8 mouse cellular contexts compared by ENCODE assay signal in the genomic region with DNA sequence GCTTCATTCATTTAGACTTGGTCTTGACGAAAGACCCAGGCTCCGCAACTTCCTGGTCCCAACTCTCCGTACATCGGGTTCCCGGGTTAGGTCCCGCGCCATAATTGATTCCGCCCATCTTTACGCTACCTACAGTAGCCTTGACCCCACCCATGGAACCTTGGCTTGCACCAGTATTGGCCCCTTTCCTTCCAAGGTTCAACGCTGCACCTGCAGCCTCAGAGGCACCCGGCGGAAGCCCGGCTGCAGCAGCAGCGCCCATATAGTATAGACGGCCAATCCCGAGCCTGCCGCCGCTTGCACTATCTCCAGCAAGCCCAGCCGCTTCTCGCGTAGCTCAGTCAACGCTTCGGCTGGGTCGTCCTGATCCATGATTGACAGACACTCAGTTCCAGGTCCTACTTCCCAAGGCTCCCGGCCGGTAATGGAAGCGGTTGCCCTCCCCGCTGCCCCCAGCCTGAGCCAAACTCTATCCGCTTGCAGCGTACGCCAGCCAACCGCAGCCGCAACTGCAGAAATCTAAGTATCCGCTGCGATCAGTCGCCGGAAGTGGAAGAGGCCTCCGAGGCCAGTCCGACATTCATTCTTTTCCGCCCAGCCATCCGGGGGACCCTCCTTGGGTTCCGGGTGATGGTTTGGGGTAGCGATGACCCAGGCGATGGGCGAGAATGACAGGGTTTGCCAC. TPM values are rescaled to one million over a fixed set of nuclear protein-coding genes. Genes with fewer than 3 reads are reported as not detected.
DNase-seq lines count a peak whose midpoint lies in the region; ATAC-seq and TF ChIP-seq lines count a peak whose summit lies in the region.

No protein-coding gene starts in this region.

- peak overlapping the region; percentile 73 for H3K4me2 ChIP-seq in forebrain, embryonic 16.5 days (ENCODE audit: low read length)
- H3K4me2 ChIP-seq in lung, embryonic 16.5 days (ENCODE audit: low read depth, low read length) = peak overlapping the region; percentile 94

- peak overlapping the region; percentile 95 for H3K27ac ChIP-seq in cerebellum, adult 2 months (ENCODE audit: insufficient read depth, low read length)
- peak overlapping the region; percentile 95 for H3K27ac ChIP-seq in forebrain, embryonic 16.5 days (ENCODE audit: low read length)
- peak overlapping the region; percentile 95 for H3K27ac ChIP-seq in layer of hippocampus, adult 2 months
- H3K27ac ChIP-seq in lung, embryonic 16.5 days (ENCODE audit: low read length) = peak overlapping the region; percentile 99
- peak overlapping the region; percentile 81 for H3K27ac ChIP-seq in thymus, adult 2 months (ENCODE audit: control insufficient read depth, insufficient read depth, low read length)

- H3K9me3 ChIP-seq in G1E (replicated peaks) = no peaks in the 10 kb centered on the region
- H3K9me3 ChIP-seq in forebrain, embryonic 16.5 days (ENCODE audit: control insufficient read depth, low read length) = no peaks in the 10 kb centered on the region
- no peaks in the 10 kb centered on the region for H3K9me3 ChIP-seq in lung, embryonic 16.5 days (ENCODE audit: control insufficient read depth, low read length)

- TF ChIP-seq CTCF in G1E (IDR thresholded peaks at IDR 0.05; ENCODE audit: low read depth, low read length) = no peak
- TF ChIP-seq CTCF in cerebellum, adult 2 months (IDR thresholded peaks at IDR 0.05; ENCODE audit: borderline replicate concordance, insufficient read depth, low read depth, low read length) = no peak
- no peak for TF ChIP-seq CTCF in layer of hippocampus, adult 2 months (conservative IDR thresholded peaks at IDR 0.05)
- no peak for TF ChIP-seq CTCF in thymus, adult 2 months (IDR thresholded peaks at IDR 0.05; ENCODE audit: borderline replicate concordance, control insufficient read depth, extremely low read depth, insufficient read depth, low read length, poor library complexity)

- DNase-seq in G1E (ENCODE audit: low spot score) = peak; percentile 71
- peak; percentile 86 to 92 for DNase-seq in cerebellum, adult 2 months
- DNase-seq in heart, postnatal 36 days = peak; percentile 86 to 90
- DNase-seq in layer of hippocampus, adult 2 months (ENCODE audit: low spot score in 2 of 2) = peak; percentile 87 to 89
- DNase-seq in ovary, adult 18-20 months (ENCODE audit: low spot score) = peak; percentile 66
- peak; percentile 82 for DNase-seq in thymus, adult 2 months

- no peaks in the 10 kb centered on the region for H3K27me3 ChIP-seq in G1E (ENCODE audit: insufficient read depth, low read length)
- no peaks in the 10 kb centered on the region for H3K27me3 ChIP-seq in cerebellum, adult 2 months (ENCODE audit: control insufficient read depth, insufficient read depth, low read length)
- no peaks in the 10 kb centered on the region; the same call in 1 of the 2 replicates for H3K27me3 ChIP-seq in forebrain, embryonic 16.5 days (replicated peaks; ENCODE audit: control insufficient read depth, insufficient read depth, low read length)
- no peaks in the 10 kb centered on the region for H3K27me3 ChIP-seq in lung, embryonic 16.5 days (ENCODE audit: control insufficient read depth, insufficient read depth, low read depth, low read length)
- no peaks in the 10 kb centered on the region for H3K27me3 ChIP-seq in thymus, adult 2 months (ENCODE audit: control insufficient read depth, insufficient read depth, low read length)

- WGBS in cerebellum, adult 2 months = under 1% methylated on average over 45 of the region's 45 CpGs
- WGBS in forebrain, embryonic 16.5 days = under 1% methylated on average over 45 of the region's 45 CpGs
- WGBS in lung, embryonic 16.5 days = under 1% methylated on average over 45 of the region's 45 CpGs
- under 1% methylated on average over 45 of the region's 45 CpGs for WGBS in thymus, adult 2 months

- peak overlapping the region; percentile 80 for H3K4me3 ChIP-seq in G1E (ENCODE audit: low read depth, low read length)
- peak overlapping the region; percentile 91 for H3K4me3 ChIP-seq in cerebellum, adult 2 months (replicated peaks; ENCODE audit: insufficient read depth, low read depth, low read length)
- H3K4me3 ChIP-seq in forebrain, embryonic 16.5 days (replicated peaks; ENCODE audit: low read length) = peak overlapping the region; percentile 80
- peak overlapping the region; percentile 88 for H3K4me3 ChIP-seq in layer of hippocampus, adult 2 months
- peak overlapping the region; percentile 96 for H3K4me3 ChIP-seq in lung, embryonic 16.5 days (ENCODE audit: low read length)
- H3K4me3 ChIP-seq in thymus, adult 2 months (ENCODE audit: control insufficient read depth, insufficient read depth, low read length) = peak overlapping the region; percentile 57

- H3K36me3 ChIP-seq in G1E (replicated peaks) = peaks cover 75% of the 10 kb centered on the region
- no peaks in the 10 kb centered on the region for H3K36me3 ChIP-seq in forebrain, embryonic 16.5 days (ENCODE audit: control insufficient read depth, insufficient read depth)
- peaks cover 19% of the 10 kb centered on the region; the same call in 1 of the 2 replicates for H3K36me3 ChIP-seq in lung, embryonic 16.5 days (ENCODE audit: control insufficient read depth, insufficient read depth, low read length)
- no peaks in the 10 kb centered on the region for H3K36me3 ChIP-seq in thymus, adult 2 months (ENCODE audit: control insufficient read depth, insufficient read depth, low read length)

- H3K4me1 ChIP-seq in G1E (ENCODE audit: insufficient read depth, low read depth, low read length) = peaks cover 59% of the 10 kb centered on the region
- peaks cover 8% of the 10 kb centered on the region for H3K4me1 ChIP-seq in cerebellum, adult 2 months (ENCODE audit: control insufficient read depth, insufficient read depth, low read length)
- peaks cover 46% of the 10 kb centered on the region for H3K4me1 ChIP-seq in forebrain, embryonic 16.5 days (replicated peaks; ENCODE audit: control insufficient read depth, insufficient read depth, low read length)
- peaks cover 35% of the 10 kb centered on the region for H3K4me1 ChIP-seq in lung, embryonic 16.5 days (replicated peaks; ENCODE audit: control insufficient read depth, insufficient read depth, low read length)
- peaks cover 35% of the 10 kb centered on the region for H3K4me1 ChIP-seq in thymus, adult 2 months (replicated peaks; ENCODE audit: control insufficient read depth, insufficient read depth, low read length)

- intact Hi-C loops in heart, postnatal 36 days (cut with DNase I) = loop anchor here (2.0 kb wide), 1 partner anchor 17 kb away; no protein-coding TSS in a partner anchor

- peak; percentile 93 for TF ChIP-seq POLR2A in cerebellum, adult 2 months (IDR thresholded peaks at IDR 0.05; ENCODE audit: borderline replicate concordance, insufficient read depth, low read length)
- peak; percentile 26; the same call in 1 of the 2 replicates for TF ChIP-seq POLR2A in thymus, adult 2 months (IDR thresholded peaks at IDR 0.05; ENCODE audit: control insufficient read depth, extremely low read depth, insufficient read depth, low read length, poor library complexity)

- ATAC-seq in G1E (ENCODE audit: extremely low read depth, insufficient number of reproducible peaks, low FRiP score, poor library complexity, severe bottlenecking) = peak; percentile 30
- peak; percentile 67 for ATAC-seq in forebrain, embryonic 16.5 days
- peak; percentile 71 for ATAC-seq in lung, embryonic 16.5 days (ENCODE audit: low read depth)

- H3K9ac ChIP-seq in forebrain, embryonic 16.5 days (replicated peaks; ENCODE audit: low read depth, low read length) = peak overlapping the region; percentile 87
- peak overlapping the region; percentile 89 for H3K9ac ChIP-seq in lung, embryonic 16.5 days (ENCODE audit: low read length)

RNA-seq across cellular contexts. Expression of a gene that starts 0.7 kb away (rescaled TPM):
- total RNA-seq in G1E (2014; fragmentation: Nextera tagmentation) = 24.1 and 24.8 TPM in 2 replicates
- total RNA-seq in G1E (2017) = 45.1 and 50.5 TPM in 2 replicates
- polyA plus RNA-seq in G1E (2012) = 16.1 and 20.5 TPM in 2 replicates
- 167 and 178 TPM in 2 replicates for polyA plus RNA-seq in cerebellum, adult 2 months (2012; rRNA removed)
- polyA plus RNA-seq in forebrain, embryonic 16.5 days (2015; fragmentation: Nextera tagmentation; extraction: Ambion mirVana) = 70.7 and 76.5 TPM in 2 replicates
- total RNA-seq in heart, postnatal 36 days (2021) = 10 to 100 TPM; 39.2 to 39.7 TPM
- 10 to 100 TPM; 83.0 to 89.3 TPM for total RNA-seq in layer of hippocampus, adult 2 months (2021)
- 115 and 125 TPM in 2 replicates for polyA plus RNA-seq in lung, embryonic 16.5 days (2015; fragmentation: Nextera tagmentation; extraction: Ambion mirVana)
- polyA plus RNA-seq in thymus, adult 2 months (2012; rRNA removed) = 141 and 162 TPM in 2 replicates

RNA-seq across cellular contexts. Expression of a gene that starts 3.5 kb away (rescaled TPM):
- not detected in 2 replicates for total RNA-seq in G1E (2014; fragmentation: Nextera tagmentation)
- not detected in 2 replicates for total RNA-seq in G1E (2017)
- polyA plus RNA-seq in G1E (2012) = not detected in 2 replicates
- polyA plus RNA-seq in cerebellum, adult 2 months (2012; rRNA removed) = 3.3 and 5.0 TPM in 2 replicates
- polyA plus RNA-seq in forebrain, embryonic 16.5 days (2015; fragmentation: Nextera tagmentation; extraction: Ambion mirVana) = 0.60 and 0.71 TPM in 2 replicates
- total RNA-seq in heart, postnatal 36 days (2021) = under 1 TPM in 1 of 2 experiments, not detected in 1; 0.46 TPM
- total RNA-seq in layer of hippocampus, adult 2 months (2021) = 1 to 10 TPM; 1.4 to 1.9 TPM
- not detected in 2 replicates for polyA plus RNA-seq in lung, embryonic 16.5 days (2015; fragmentation: Nextera tagmentation; extraction: Ambion mirVana)
- polyA plus RNA-seq in thymus, adult 2 months (2012; rRNA removed) = 1.1 TPM in 1 of 2 replicates, not detected in the other

RNA-seq across cellular contexts. Expression of a gene that starts 5.0 kb away (rescaled TPM):
- total RNA-seq in G1E (2014; fragmentation: Nextera tagmentation) = 15.3 and 19.7 TPM in 2 replicates
- total RNA-seq in G1E (2017) = 22.3 and 36.9 TPM in 2 replicates
- 129 and 172 TPM in 2 replicates for polyA plus RNA-seq in G1E (2012)
- 534 and 542 TPM in 2 replicates for polyA plus RNA-seq in cerebellum, adult 2 months (2012; rRNA removed)
- polyA plus RNA-seq in forebrain, embryonic 16.5 days (2015; fragmentation: Nextera tagmentation; extraction: Ambion mirVana) = 26.8 and 34.0 TPM in 2 replicates
- 10 to 100 TPM; 64.3 to 72.0 TPM for total RNA-seq in heart, postnatal 36 days (2021)
- 10 to 100 TPM; 76.9 to 80.3 TPM for total RNA-seq in layer of hippocampus, adult 2 months (2021)
- polyA plus RNA-seq in lung, embryonic 16.5 days (2015; fragmentation: Nextera tagmentation; extraction: Ambion mirVana) = 43.3 and 44.2 TPM in 2 replicates
- polyA plus RNA-seq in thymus, adult 2 months (2012; rRNA removed) = 171 and 243 TPM in 2 replicates

RNA-seq across cellular contexts. Expression of a gene that starts 5.6 kb away (rescaled TPM):
- total RNA-seq in G1E (2014; fragmentation: Nextera tagmentation) = not detected in 2 replicates
- 0.06 and 0.22 TPM in 2 replicates for total RNA-seq in G1E (2017)
- polyA plus RNA-seq in G1E (2012) = 0.05 TPM in 1 of 2 replicates, not detected in the other
- 0.47 and 0.79 TPM in 2 replicates for polyA plus RNA-seq in cerebellum, adult 2 months (2012; rRNA removed)
- 0.13 and 0.15 TPM in 2 replicates for polyA plus RNA-seq in forebrain, embryonic 16.5 days (2015; fragmentation: Nextera tagmentation; extraction: Ambion mirVana)
- total RNA-seq in heart, postnatal 36 days (2021) = not detected
- under 1 TPM; 0.49 to 0.51 TPM for total RNA-seq in layer of hippocampus, adult 2 months (2021)
- polyA plus RNA-seq in lung, embryonic 16.5 days (2015; fragmentation: Nextera tagmentation; extraction: Ambion mirVana) = 2.1 and 4.5 TPM in 2 replicates
- 0.27 and 0.48 TPM in 2 replicates for polyA plus RNA-seq in thymus, adult 2 months (2012; rRNA removed)

RNA-seq across cellular contexts. Expression of a gene that starts 6.5 kb away (rescaled TPM):
- total RNA-seq in G1E (2014; fragmentation: Nextera tagmentation) (7.0 and 11.7 TPM in 2 replicates), G1E (2017) (15.5 and 17.1 TPM in 2 replicates)
- polyA plus RNA-seq in G1E (2012) = 15.4 and 17.1 TPM in 2 replicates
- 340 and 348 TPM in 2 replicates for polyA plus RNA-seq in cerebellum, adult 2 months (2012; rRNA removed)
- 101 and 135 TPM in 2 replicates for polyA plus RNA-seq in forebrain, embryonic 16.5 days (2015; fragmentation: Nextera tagmentation; extraction: Ambion mirVana)
- total RNA-seq in heart, postnatal 36 days (2021) = 10 to 100 TPM; 10.7 to 11.4 TPM
- 100 to 1,000 TPM; 116 to 117 TPM for total RNA-seq in layer of hippocampus, adult 2 months (2021)
- 57.5 and 57.7 TPM in 2 replicates for polyA plus RNA-seq in lung, embryonic 16.5 days (2015; fragmentation: Nextera tagmentation; extraction: Ambion mirVana)
- polyA plus RNA-seq in thymus, adult 2 months (2012; rRNA removed) = 73.9 and 80.3 TPM in 2 replicates

Comparison
In these comparisons a context has a peak if more than half of its experiments do, and no peak if none do; other contexts are left out.
1. Peak in every context shown above with its lines: DNase-seq, ATAC-seq, H3K4me3 ChIP-seq and H3K27ac ChIP-seq.